In the genomic region with DNA sequence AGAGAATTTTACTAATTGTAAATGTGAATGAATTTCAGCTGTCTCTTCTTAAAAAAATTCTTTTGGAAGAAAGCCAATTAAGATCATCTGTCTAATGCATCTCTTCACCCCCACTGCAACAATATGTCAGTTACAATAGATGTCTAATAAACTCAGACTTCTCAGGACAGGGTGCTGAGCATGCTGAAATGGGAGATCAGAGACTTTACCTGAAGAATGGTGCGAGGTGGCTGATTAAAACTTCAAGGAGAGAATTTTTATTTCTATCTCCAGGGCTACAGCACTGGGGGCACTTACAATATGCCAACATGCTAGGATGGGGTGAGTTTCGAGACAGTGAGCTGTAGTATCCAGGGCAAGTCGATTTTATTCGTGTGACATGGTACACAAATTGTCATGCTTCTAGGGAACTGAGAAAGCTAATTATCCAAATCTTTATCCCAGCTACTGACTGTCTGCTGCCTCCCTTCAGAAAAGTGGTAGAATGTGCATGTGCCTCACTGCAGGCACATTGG, we compare ENCODE assay signal across 22 mouse cellular contexts.
A peak's percentile ranks its signal among the peaks of the same experiment; 100 is the strongest.
DNase-seq lines count a peak whose midpoint lies in the region; ATAC-seq and TF ChIP-seq lines count a peak whose summit lies in the region.
"Had no signal": no experiment of that assay in that cellular context is flagged by ENCODE, and none has a peak within 500 bp of the region (broad histone marks: within the 10 kb centered on the region; RNA-seq: fewer than 3 reads in every experiment).

No protein-coding gene starts in this region.

- H3K4me3 ChIP-seq in forebrain, embryonic 13.5 days = no peak overlapping the region
- no peak overlapping the region for H3K4me3 ChIP-seq in forebrain, embryonic 16.5 days (replicated peaks; ENCODE audit: low read length)
- no peak overlapping the region for H3K4me3 ChIP-seq in midbrain, embryonic 11.5 days (ENCODE audit: low read depth, low read length)
- H3K4me3 ChIP-seq in neural tube, embryonic 15.5 days (replicated peaks) = no peak overlapping the region
- H3K4me3 ChIP-seq in lung, adult 2 months (replicated peaks; ENCODE audit: extremely low read depth, low read depth, low read length) = no peak overlapping the region
- H3K4me3 ChIP-seq in kidney, embryonic 15.5 days (replicated peaks) = no peak overlapping the region
- H3K4me3 ChIP-seq: embryonic facial prominence, embryonic 12.5 days; erythroblast, embryonic 14.5 days; heart, adult 2 months; neural tube, embryonic 13.5 days had no signal

- intact Hi-C loops in left cerebral cortex, postnatal 25 days (cut with DNase I) = no loop called here

- peak overlapping the region; percentile 36 for H3K27ac ChIP-seq in forebrain, embryonic 13.5 days
- peak overlapping the region; percentile 39; the same call in 1 of the 2 replicates for H3K27ac ChIP-seq in forebrain, embryonic 16.5 days (ENCODE audit: low read length)
- peak overlapping the region; percentile 10; the same call in 1 of the 2 replicates for H3K27ac ChIP-seq in midbrain, embryonic 11.5 days (ENCODE audit: low read depth, low read length)
- no peak overlapping the region for H3K27ac ChIP-seq in neural tube, embryonic 15.5 days (replicated peaks)
- no peak overlapping the region for H3K27ac ChIP-seq in kidney, embryonic 15.5 days
- H3K27ac ChIP-seq: embryonic facial prominence, embryonic 12.5 days; heart, adult 2 months; neural tube, embryonic 13.5 days had no signal

- H3K9ac ChIP-seq in forebrain, embryonic 13.5 days = no peak overlapping the region
- no peak overlapping the region for H3K9ac ChIP-seq in forebrain, embryonic 16.5 days (replicated peaks; ENCODE audit: low read depth, low read length)
- no peak overlapping the region for H3K9ac ChIP-seq in midbrain, embryonic 11.5 days (ENCODE audit: low read length)
- no peak overlapping the region for H3K9ac ChIP-seq in neural tube, embryonic 15.5 days (replicated peaks)
- H3K9ac ChIP-seq in kidney, embryonic 15.5 days = no peak overlapping the region
- H3K9ac ChIP-seq: embryonic facial prominence, embryonic 12.5 days; neural tube, embryonic 13.5 days had no signal

- H3K36me3 ChIP-seq in forebrain, embryonic 13.5 days (ENCODE audit: poor library complexity, severe bottlenecking) = no peaks in the 10 kb centered on the region
- H3K36me3 ChIP-seq in forebrain, embryonic 16.5 days (ENCODE audit: control insufficient read depth, insufficient read depth) = no peaks in the 10 kb centered on the region
- no peaks in the 10 kb centered on the region for H3K36me3 ChIP-seq in midbrain, embryonic 11.5 days (ENCODE audit: control insufficient read depth, insufficient read depth, low read length)
- no peaks in the 10 kb centered on the region for H3K36me3 ChIP-seq in neural tube, embryonic 15.5 days
- H3K36me3 ChIP-seq in kidney, embryonic 15.5 days = no peaks in the 10 kb centered on the region
- H3K36me3 ChIP-seq: embryonic facial prominence, embryonic 12.5 days; neural tube, embryonic 13.5 days had no signal

- peaks cover 16% of the 10 kb centered on the region for H3K4me1 ChIP-seq in forebrain, embryonic 13.5 days
- H3K4me1 ChIP-seq in forebrain, embryonic 16.5 days (replicated peaks; ENCODE audit: control insufficient read depth, insufficient read depth, low read length) = peaks cover 10% of the 10 kb centered on the region
- H3K4me1 ChIP-seq in midbrain, embryonic 11.5 days (ENCODE audit: control insufficient read depth, insufficient read depth, low read length) = peaks cover 6% of the 10 kb centered on the region; the same call in 1 of the 2 replicates
- no peaks in the 10 kb centered on the region for H3K4me1 ChIP-seq in neural tube, embryonic 15.5 days
- H3K4me1 ChIP-seq in lung, adult 2 months (ENCODE audit: control insufficient read depth, insufficient read depth, low read length) = no peaks in the 10 kb centered on the region
- H3K4me1 ChIP-seq in kidney, embryonic 15.5 days = no peaks in the 10 kb centered on the region
- H3K4me1 ChIP-seq: embryonic facial prominence, embryonic 12.5 days had no signal

- peak; percentile 80 for ATAC-seq in forebrain, embryonic 13.5 days
- peak; percentile 70 for ATAC-seq in forebrain, embryonic 16.5 days
- ATAC-seq in midbrain, embryonic 11.5 days (ENCODE audit: low FRiP score) = peak; percentile 83
- 0 out of 2 replicates have a peak, but pooled peaks have one; percentile 11 for ATAC-seq in neural tube, embryonic 15.5 days (ENCODE audit: low FRiP score)
- no peak for ATAC-seq in kidney, embryonic 15.5 days (replicated peaks; ENCODE audit: low FRiP score)
- ATAC-seq: intestine, postnatal 0 days had no signal

- no peak overlapping the region for H3K4me2 ChIP-seq in forebrain, embryonic 13.5 days
- H3K4me2 ChIP-seq in forebrain, embryonic 16.5 days (ENCODE audit: low read length) = no peak overlapping the region
- no peak overlapping the region for H3K4me2 ChIP-seq in midbrain, embryonic 11.5 days
- H3K4me2 ChIP-seq in neural tube, embryonic 15.5 days = no peak overlapping the region
- no peak overlapping the region for H3K4me2 ChIP-seq in kidney, embryonic 15.5 days
- H3K4me2 ChIP-seq: embryonic facial prominence, embryonic 12.5 days; neural tube, embryonic 13.5 days had no signal

- TF ChIP-seq CTCF in lung, adult 2 months (IDR thresholded peaks at IDR 0.05; ENCODE audit: insufficient read depth, low read length) = no peak

- peaks cover 23% of the 10 kb centered on the region for H3K27me3 ChIP-seq in forebrain, embryonic 13.5 days
- peaks cover 5% of the 10 kb centered on the region; the same call in 1 of the 2 replicates for H3K27me3 ChIP-seq in forebrain, embryonic 16.5 days (replicated peaks; ENCODE audit: control insufficient read depth, insufficient read depth, low read length)
- no peaks in the 10 kb centered on the region for H3K27me3 ChIP-seq in midbrain, embryonic 11.5 days (ENCODE audit: control insufficient read depth, insufficient read depth, low read length)
- no peaks in the 10 kb centered on the region for H3K27me3 ChIP-seq in neural tube, embryonic 15.5 days (replicated peaks)
- no peaks in the 10 kb centered on the region for H3K27me3 ChIP-seq in kidney, embryonic 15.5 days
- H3K27me3 ChIP-seq: embryonic facial prominence, embryonic 12.5 days; neural tube, embryonic 13.5 days had no signal

- WGBS in forebrain, embryonic 13.5 days = 42% methylated on average over 4 of the region's 4 CpGs
- WGBS in forebrain, embryonic 16.5 days = 30% methylated on average over 4 of the region's 4 CpGs
- 33% methylated on average over 4 of the region's 4 CpGs for WGBS in midbrain, embryonic 11.5 days
- 53% methylated on average over 4 of the region's 4 CpGs for WGBS in neural tube, embryonic 15.5 days
- WGBS in lung, adult 2 months = 80% methylated on average over 4 of the region's 4 CpGs
- WGBS in kidney, embryonic 15.5 days = 84% methylated on average over 4 of the region's 4 CpGs

- no peak for DNase-seq in midbrain, embryonic 11.5 days (ENCODE audit: low spot score, missing footprints)
- DNase-seq in left cerebral cortex, postnatal 25 days (ENCODE audit: low spot score in 2 of 2) = no peak
- no peak for DNase-seq in lung, adult 2 months
- DNase-seq: adrenal gland, adult 2 months; cerebellum, adult 9-11 months; gastrocnemius, postnatal 14 days; heart, adult 2 months; heart, postnatal 4 days; kidney, postnatal 25 days; left cerebral cortex, postnatal 4 days; liver; lung, postnatal 10 days; right cerebral cortex, postnatal 25 days; thymus, adult 2 months had no signal

- H3K9me3 ChIP-seq in forebrain, embryonic 13.5 days (replicated peaks) = no peaks in the 10 kb centered on the region
- H3K9me3 ChIP-seq in forebrain, embryonic 16.5 days (ENCODE audit: control insufficient read depth, low read length) = no peaks in the 10 kb centered on the region
- H3K9me3 ChIP-seq in midbrain, embryonic 11.5 days (ENCODE audit: control insufficient read depth, low read length) = no peaks in the 10 kb centered on the region
- H3K9me3 ChIP-seq in neural tube, embryonic 15.5 days (replicated peaks) = no peaks in the 10 kb centered on the region
- no peaks in the 10 kb centered on the region for H3K9me3 ChIP-seq in kidney, embryonic 15.5 days (replicated peaks)
- H3K9me3 ChIP-seq: embryonic facial prominence, embryonic 12.5 days; neural tube, embryonic 13.5 days had no signal

- TF ChIP-seq POLR2A in lung, adult 2 months (IDR thresholded peaks at IDR 0.05; ENCODE audit: borderline replicate concordance, extremely low read depth, low read depth, low read length) = no peak

Comparison
In these comparisons a context has a peak if more than half of its experiments do, and no peak if none do; other contexts are left out.
1. H3K27ac ChIP-seq: peak in forebrain, embryonic 13.5 days (single experiment), forebrain, embryonic 16.5 days (single experiment) and midbrain, embryonic 11.5 days (single experiment); none in neural tube, embryonic 15.5 days (single experiment) and kidney, embryonic 15.5 days (single experiment).